ENCODE assay signal across 8 mouse cellular contexts in genomic region chrX:103981806-103982205, GRCm38 (mm10). TPM values are rescaled to one million over a fixed set of nuclear protein-coding genes. Genes with fewer than 3 reads are reported as not detected.
DNase-seq lines count a peak whose midpoint lies in the region; ATAC-seq and TF ChIP-seq lines count a peak whose summit lies in the region.

No protein-coding gene starts in this region.

- H3K4me2 ChIP-seq in heart, embryonic 15.5 days: peak overlapping the region; percentile 52
- H3K4me2 ChIP-seq in forebrain, postnatal 0 days (ENCODE audit: low read depth): peak overlapping the region; percentile 41
- peak overlapping the region; percentile 58 for H3K4me2 ChIP-seq in liver, postnatal 0 days (ENCODE audit: low read depth, low read length)

- no peak for DNase-seq in heart, adult 11 months
- DNase-seq in MEL (ENCODE audit: low read depth, low spot score): no peak
- no peak for DNase-seq in forebrain, postnatal 0 days
- DNase-seq in liver, postnatal 0 days: no peak
- DNase-seq in Muller cell, postnatal 12 days (ENCODE audit: inconsistent ontology term): no peak
- no peak for DNase-seq in layer of hippocampus, adult 9-10 months (ENCODE audit: low spot score)
- no peak for DNase-seq in gastrocnemius, postnatal 25 days

- no peak for TF ChIP-seq POLR2A in MEL (IDR thresholded peaks at IDR 0.05; ENCODE audit: control insufficient read depth in 1 of 2, insufficient read depth in 1 of 2, low read depth in 1 of 2, low read length in 2 of 2, poor library complexity in 1 of 2)

- 74% methylated on average over 10 of the region's 10 CpGs for WGBS in heart, embryonic 15.5 days
- 79% methylated on average over 10 of the region's 10 CpGs for WGBS in forebrain, postnatal 0 days
- WGBS in liver, postnatal 0 days (ENCODE audit: insufficient replicate concordance): 73% methylated on average over 10 of the region's 10 CpGs

- ATAC-seq in heart, embryonic 15.5 days (replicated peaks; ENCODE audit: insufficient number of reproducible peaks, insufficient read depth, low FRiP score, low read depth): no peak
- no peak for ATAC-seq in forebrain, postnatal 0 days
- ATAC-seq in liver, postnatal 0 days: no peak

- peak overlapping the region; percentile 95 for H3K27ac ChIP-seq in heart, embryonic 15.5 days
- peak overlapping the region; percentile 98 for H3K27ac ChIP-seq in MEL (ENCODE audit: control insufficient read depth, low read depth, low read length)
- peak overlapping the region; percentile 95 for H3K27ac ChIP-seq in forebrain, postnatal 0 days (ENCODE audit: low read depth, low read length)
- H3K27ac ChIP-seq in liver, postnatal 0 days (ENCODE audit: low read depth): peak overlapping the region; percentile 81

- TF ChIP-seq EP300 in MEL (IDR thresholded peaks at IDR 0.05; ENCODE audit: low read depth in 1 of 2, low read length in 2 of 2): no peak
- TF ChIP-seq EP300 in liver, postnatal 0 days (IDR thresholded peaks at IDR 0.05; ENCODE audit: low read depth): no peak

- H3K4me3 ChIP-seq in heart, embryonic 15.5 days: peak overlapping the region; percentile 68
- H3K4me3 ChIP-seq in MEL (ENCODE audit: control insufficient read depth in 1 of 2, insufficient read depth in 1 of 2, low read depth in 2 of 2, low read length in 2 of 2): peak overlapping the region; percentile 9 to 54
- H3K4me3 ChIP-seq in forebrain, postnatal 0 days (ENCODE audit: low read depth, low read length): peak overlapping the region; percentile 61
- peak overlapping the region; percentile 82 for H3K4me3 ChIP-seq in liver, postnatal 0 days (ENCODE audit: low read depth, low read length)

- TF ChIP-seq CTCF in MEL (IDR thresholded peaks at IDR 0.05 in 2 of 3, conservative IDR thresholded peaks at IDR 0.05 in 1 of 3; ENCODE audit: control insufficient read depth in 1 of 3, insufficient read depth in 1 of 3, low read depth in 2 of 3, low read length in 3 of 3, poor library complexity in 1 of 3, severe bottlenecking in 1 of 3): no peak
- TF ChIP-seq CTCF in forebrain, postnatal 0 days (IDR thresholded peaks at IDR 0.05; ENCODE audit: low read depth): no peak
- TF ChIP-seq CTCF in liver, postnatal 0 days (IDR thresholded peaks at IDR 0.05; ENCODE audit: low read depth): no peak

- peaks cover 4% of the 10 kb centered on the region; the same call in 1 of the 2 replicates for H3K27me3 ChIP-seq in heart, embryonic 15.5 days
- H3K27me3 ChIP-seq in MEL (ENCODE audit: control insufficient read depth in 1 of 2, insufficient read depth in 2 of 2, low read length in 2 of 2): no peaks in the 10 kb centered on the region
- peaks cover 7% of the 10 kb centered on the region for H3K27me3 ChIP-seq in forebrain, postnatal 0 days (ENCODE audit: insufficient read depth, low read length)
- no peaks in the 10 kb centered on the region for H3K27me3 ChIP-seq in liver, postnatal 0 days (ENCODE audit: insufficient read depth, low read length)

- H3K36me3 ChIP-seq in heart, embryonic 15.5 days: no peaks in the 10 kb centered on the region
- H3K36me3 ChIP-seq in MEL (ENCODE audit: control insufficient read depth in 1 of 2, insufficient read depth in 2 of 2, low read length in 2 of 2): peaks cover 8 to 11% of the 10 kb centered on the region in 2 experiments
- no peaks in the 10 kb centered on the region for H3K36me3 ChIP-seq in forebrain, postnatal 0 days (ENCODE audit: insufficient read depth)
- H3K36me3 ChIP-seq in liver, postnatal 0 days (replicated peaks; ENCODE audit: insufficient read depth, low read length): no peaks in the 10 kb centered on the region

- peaks cover 21% of the 10 kb centered on the region for H3K79me2 ChIP-seq in MEL (ENCODE audit: control insufficient read depth, insufficient read depth, low read length, poor library complexity)

- peaks cover 2% of the 10 kb centered on the region; the same call in 1 of the 2 replicates for H3K4me1 ChIP-seq in heart, embryonic 15.5 days (replicated peaks)
- no peaks in the 10 kb centered on the region for H3K4me1 ChIP-seq in MEL (ENCODE audit: control insufficient read depth in 1 of 2, insufficient read depth in 2 of 2, low read length in 2 of 2)
- no peaks in the 10 kb centered on the region for H3K4me1 ChIP-seq in forebrain, postnatal 0 days (ENCODE audit: insufficient read depth)
- H3K4me1 ChIP-seq in liver, postnatal 0 days (ENCODE audit: insufficient read depth): no peaks in the 10 kb centered on the region

- H3K9ac ChIP-seq in heart, embryonic 15.5 days: no peak overlapping the region
- peak overlapping the region; percentile 68 for H3K9ac ChIP-seq in MEL (ENCODE audit: control insufficient read depth, low read depth, low read length, poor library complexity, severe bottlenecking)
- no peak overlapping the region for H3K9ac ChIP-seq in forebrain, postnatal 0 days
- H3K9ac ChIP-seq in liver, postnatal 0 days (replicated peaks): no peak overlapping the region

- no peaks in the 10 kb centered on the region for H3K9me3 ChIP-seq in heart, embryonic 15.5 days (replicated peaks)
- H3K9me3 ChIP-seq in MEL (replicated peaks; ENCODE audit: insufficient read depth, low read length): no peaks in the 10 kb centered on the region
- no peaks in the 10 kb centered on the region for H3K9me3 ChIP-seq in forebrain, postnatal 0 days (ENCODE audit: low read length)
- no peaks in the 10 kb centered on the region for H3K9me3 ChIP-seq in liver, postnatal 0 days (ENCODE audit: low read length)

- no peak for TF ChIP-seq RAD21 in MEL (IDR thresholded peaks at IDR 0.05; ENCODE audit: low read depth, low read length)

TF ChIP-seq in MEL, 35 proteins besides CTCF, POLR2A, EP300 and RAD21:
- TF ChIP-seq ZKSCAN1 (IDR thresholded peaks at IDR 0.05; ENCODE audit: low read depth, low read length): no peak
- TF ChIP-seq GATA1 (IDR thresholded peaks at IDR 0.05; ENCODE audit: low read depth, low read length): no peak
- TF ChIP-seq MAZ (IDR thresholded peaks at IDR 0.05; ENCODE audit: low read depth, low read length): no peak
- no peak for TF ChIP-seq MXI1 (IDR thresholded peaks at IDR 0.05; ENCODE audit: low read depth, low read length)
- no peak for TF ChIP-seq ZMIZ1 (IDR thresholded peaks at IDR 0.05; ENCODE audit: low read depth, low read length)
- no peak for TF ChIP-seq TCF12 (IDR thresholded peaks at IDR 0.05; ENCODE audit: low read depth, low read length)
- no peak for TF ChIP-seq NELFE (IDR thresholded peaks at IDR 0.05; ENCODE audit: low read depth, low read length)
- TF ChIP-seq MAFK (IDR thresholded peaks at IDR 0.05; ENCODE audit: borderline replicate concordance, low read depth, low read length): no peak
- no peak for TF ChIP-seq TAL1 (IDR thresholded peaks at IDR 0.05; ENCODE audit: low read length)
- TF ChIP-seq TBP (IDR thresholded peaks at IDR 0.05; ENCODE audit: low read depth, low read length): no peak
- TF ChIP-seq CHD1 (IDR thresholded peaks at IDR 0.05; ENCODE audit: low read depth, low read length): no peak
- TF ChIP-seq ZC3H11A (IDR thresholded peaks at IDR 0.05; ENCODE audit: low read depth, low read length): no peak
- no peak for TF ChIP-seq HCFC1 (IDR thresholded peaks at IDR 0.05; ENCODE audit: low read depth, low read length)
- TF ChIP-seq MAX (IDR thresholded peaks at IDR 0.05; ENCODE audit: low read length): no peak
- TF ChIP-seq ZNF384 (IDR thresholded peaks at IDR 0.05; ENCODE audit: low read depth, low read length): no peak
- no peak for TF ChIP-seq GABPA (IDR thresholded peaks at IDR 0.05; ENCODE audit: low read depth, low read length)
- no peak for TF ChIP-seq JUND (IDR thresholded peaks at IDR 0.05; ENCODE audit: low read depth, low read length)

RNA-seq across cellular contexts. Expression of gene Rlim, which starts 0.7 kb away (rescaled TPM):
- 18.9 and 22.2 TPM in 2 replicates for polyA plus RNA-seq in heart, embryonic 15.5 days (2015; fragmentation: Nextera tagmentation; extraction: Ambion mirVana)
- total RNA-seq in MEL (2012; rRNA removed): 30.0 and 32.5 TPM in 2 replicates
- polyA plus RNA-seq in MEL (2012; ENCODE audit: insufficient read depth in 1 of 2, insufficient read length in 2 of 2, low read depth in 1 of 2, low replicate concordance in 2 of 2, missing spikeins in 1 of 2): 10 to 100 TPM; 20.8 to 84.2 TPM
- total RNA-seq in forebrain, postnatal 0 days (2014; rRNA removed): 41.8 and 54.6 TPM in 2 replicates
- 10.8 and 16.4 TPM in 2 replicates for polyA plus RNA-seq in forebrain, postnatal 0 days (2015; fragmentation: Nextera tagmentation; extraction: Ambion mirVana)
- 5.8 and 6.8 TPM in 2 replicates for polyA plus RNA-seq in liver, postnatal 0 days (2015; fragmentation: Nextera tagmentation; extraction: Ambion mirVana)
- total RNA-seq in gastrocnemius, postnatal 25 days (2021): 10 to 100 TPM; 13.6 to 15.1 TPM

Comparison
In these comparisons a context has a peak if more than half of its experiments do, and no peak if none do; other contexts are left out.
1. H3K4me3 ChIP-seq: peak in every context shown above with its lines; median percentile 82 in liver, postnatal 0 days; 68 in heart, embryonic 15.5 days; 61 in forebrain, postnatal 0 days; 32 in MEL.